Mouse (Mus musculus) ES-E14 (cell line): ENCODE data around the gene Kat2a.

Source experiments
- HCFC1 ChIP-seq: IDR thresholded peaks from 2 replicates; pipeline ENCODE4 v1.6.1; 2012; ENCODE audit warnings: low read length, inconsistent platforms, borderline replicate concordance; ENCODE audit not compliant: insufficient read depth
- MAFK ChIP-seq: IDR thresholded peaks from 2 replicates; pipeline ENCODE4 v1.6.1; 2014; ENCODE audit warnings: mild to moderate bottlenecking, low read depth, low read length, inconsistent platforms; ENCODE audit not compliant: insufficient read depth
- ZC3H11A ChIP-seq: IDR thresholded peaks from 2 replicates; pipeline ENCODE4 v1.6.1; 2012; ENCODE audit warnings: low read depth, mild to moderate bottlenecking, inconsistent platforms, low read length, borderline replicate concordance
- ZNF384 ChIP-seq: IDR thresholded peaks from 2 replicates; pipeline ENCODE4 v1.6.1; 2012; ENCODE audit warnings: low read depth, low read length, inconsistent platforms

- TF ChIP-seq ZNF384, result no peak
- TF ChIP-seq ZC3H11A, result no peak
- TF ChIP-seq HCFC1, result no peak
- no peak for TF ChIP-seq MAFK
These were observed 29.1 kb upstream of the Kat2a start for GRCm38 (mm10) chr11:100741348-100741747.
